Mouse (Mus musculus) hindbrain, embryonic 11.5 days (tissue): ENCODE data around the gene Ttll5. TPM values are rescaled to one million over a fixed set of nuclear protein-coding genes. Genes with fewer than 3 reads are reported as not detected.

Experiments used
- ATAC-seq: fragments of 200-750 bp; cut with Nextera tagmentation; 2 replicates; pipeline ENCODE4 v1.8.0; 2017; ENCODE audit warnings: mild to moderate bottlenecking, moderate TSS enrichment, moderate library complexity; ENCODE audit not compliant: low FRiP score
- DNase-seq: peaks from one replicate; pipeline ENCODE4 v3.0.0-alpha.2; 2015; ENCODE audit warnings: low spot score
- H3K27ac ChIP-seq: fragments of 300-500 bp; sonication (generic); 2 replicates; pipeline ENCODE4 v1.5.1; 2014; ENCODE audit warnings: mild to moderate bottlenecking, low read depth, low read length
- H3K27me3 ChIP-seq: fragments of 300-500 bp; sonication (generic); 2 replicates; pipeline ENCODE4 v1.6.1; 2014; ENCODE audit warnings: mild to moderate bottlenecking, low read length, moderate library complexity, mixed read lengths; ENCODE audit not compliant: control insufficient read depth, insufficient read depth
- H3K36me3 ChIP-seq: fragments of 300-500 bp; sonication (generic); 2 replicates; pipeline ENCODE4 v1.6.1; 2014; ENCODE audit warnings: mild to moderate bottlenecking, low read length, moderate library complexity, mixed read lengths; ENCODE audit not compliant: control insufficient read depth, insufficient read depth
- H3K4me1 ChIP-seq: fragments of 300-500 bp; sonication (generic); replicated peaks from 2 replicates; pipeline ENCODE4 v1.6.1; 2014; ENCODE audit warnings: low read length, mixed read lengths; ENCODE audit not compliant: control insufficient read depth, insufficient read depth
- H3K4me2 ChIP-seq: fragments of 300-500 bp; sonication (generic); replicated peaks from 2 replicates; pipeline ENCODE4 v1.6.1; 2014; ENCODE audit warnings: mild to moderate bottlenecking, low read depth, low read length
- H3K4me3 ChIP-seq: fragments of 300-500 bp; sonication (generic); 2 replicates; pipeline ENCODE4 v1.5.1; 2014; ENCODE audit warnings: low read depth, low read length
- H3K9ac ChIP-seq: fragments of 300-500 bp; sonication (generic); 2 replicates; pipeline ENCODE4 v1.6.1; 2014; ENCODE audit warnings: low read depth, low read length
- H3K9me3 ChIP-seq: fragments of 300-500 bp; sonication (generic); 2 replicates; pipeline ENCODE4 v1.6.1; 2016; ENCODE audit warnings: low read length; ENCODE audit not compliant: control insufficient read depth
- WGBS: fragments of 180-500 bp; shearing (Covaris S2); extraction: QIAGEN DNeasy Blood & Tissue Kit; methylation state at CpG from one replicate; pipeline ENCODE4 v1.1.7; 2014; 5-methylcytosine and 5-hydroxymethylcytosine counted together
- polyA plus RNA-seq: library from polyadenylated mRNA; unstranded; fragments of >200 nt; fragmentation: Nextera tagmentation; extraction: Ambion mirVana; gene quantifications from 2 replicates; pipeline ENCODE4 v1.2.1, GENCODE M21; 2014

The Ttll5 gene
- polyA plus RNA-seq, 1 experiment from 2014 or later: 25.6 TPM

- H3K9ac ChIP-seq: no peak overlapping the region
- H3K4me3 ChIP-seq: no peak overlapping the region
- 73% methylated on average over 3 of the region's 3 CpGs for WGBS
- ATAC-seq: no peak
- no peak for DNase-seq
- no peak overlapping the region for H3K4me2 ChIP-seq
- H3K27ac ChIP-seq: no peak overlapping the region
- H3K4me1 ChIP-seq: no peaks in the 10 kb centered on the region
- H3K36me3 ChIP-seq: no peaks in the 10 kb centered on the region
- no peaks in the 10 kb centered on the region for H3K27me3 ChIP-seq
- H3K9me3 ChIP-seq: no peaks in the 10 kb centered on the region
Measured at GRCm38 (mm10) chr12:86007377-86007776, 182.9 kb downstream of the Ttll5 start.

GRCm38 (mm10) chr12:86010656-86011055 is 186.2 kb downstream of the Ttll5 start:
- Histone ChIP-seq H3K4me1 (no peaks in the 10 kb centered on the region), H3K27me3 (no peaks in the 10 kb centered on the region), H3K9ac (no peak overlapping the region), H3K9me3 (no peaks in the 10 kb centered on the region), H3K36me3 (no peaks in the 10 kb centered on the region), H3K27ac (no peak overlapping the region), H3K4me2 (no peak overlapping the region), H3K4me3 (no peak overlapping the region)
- DNase-seq (no peak), ATAC-seq (no peak)
- 92% methylated on average over 5 of the region's 5 CpGs for WGBS

- Histone ChIP-seq H3K4me2 (no peak overlapping the region), H3K4me3 (no peak overlapping the region), H3K36me3 (no peaks in the 10 kb centered on the region), H3K4me1 (no peaks in the 10 kb centered on the region), H3K9ac (no peak overlapping the region), H3K27ac (no peak overlapping the region), H3K9me3 (no peaks in the 10 kb centered on the region), H3K27me3 (no peaks in the 10 kb centered on the region)
- no peak for ATAC-seq
- 89% methylated on average over 2 of the region's 2 CpGs for WGBS
- DNase-seq: no peak
Measured at GRCm38 (mm10) chr12:86012195-86012594, 187.7 kb downstream of the Ttll5 start.

- no peak for DNase-seq
- Histone ChIP-seq H3K36me3 (no peaks in the 10 kb centered on the region), H3K27me3 (no peaks in the 10 kb centered on the region), H3K4me1 (no peaks in the 10 kb centered on the region), H3K27ac (no peak overlapping the region), H3K9ac (no peak overlapping the region), H3K4me2 (no peak overlapping the region), H3K4me3 (no peak overlapping the region), H3K9me3 (no peaks in the 10 kb centered on the region)
- WGBS: 88% methylated on average over 2 of the region's 2 CpGs
- no peak for ATAC-seq
Measured at GRCm38 (mm10) chr12:86014174-86014573, 189.7 kb downstream of the Ttll5 start.

- Histone ChIP-seq H3K36me3 (no peaks in the 10 kb centered on the region), H3K27me3 (no peaks in the 10 kb centered on the region), H3K4me2 (no peak overlapping the region), H3K9ac (no peak overlapping the region), H3K9me3 (no peaks in the 10 kb centered on the region), H3K27ac (no peak overlapping the region), H3K4me1 (no peaks in the 10 kb centered on the region), H3K4me3 (no peak overlapping the region)
- 91% methylated on average over 3 of the region's 3 CpGs for WGBS
- no peak for ATAC-seq
- DNase-seq: no peak
Measured at GRCm38 (mm10) chr12:86014621-86015020, 190.2 kb downstream of the Ttll5 start.

- no peak for ATAC-seq
Measured at GRCm38 (mm10) chr12:86015114-86015513, 190.7 kb downstream of the Ttll5 start.

GRCm38 (mm10) chr12:86017360-86017759 is 192.9 kb downstream of the Ttll5 start:
- Histone ChIP-seq H3K36me3 (no peaks in the 10 kb centered on the region), H3K4me1 (no peaks in the 10 kb centered on the region), H3K9ac (no peak overlapping the region), H3K9me3 (no peaks in the 10 kb centered on the region), H3K27ac (no peak overlapping the region), H3K27me3 (no peaks in the 10 kb centered on the region), H3K4me2 (no peak overlapping the region), H3K4me3 (no peak overlapping the region)
- DNase-seq (no peak), ATAC-seq (no peak)
- WGBS: 75% methylated on average over 5 of the region's 5 CpGs

More at GRCm38 (mm10) chr12:86015114-86015513, 190.7 kb downstream of the Ttll5 start:
- Histone ChIP-seq H3K4me3 (no peak overlapping the region), H3K36me3 (no peaks in the 10 kb centered on the region), H3K27ac (no peak overlapping the region), H3K4me1 (no peaks in the 10 kb centered on the region), H3K27me3 (no peaks in the 10 kb centered on the region), H3K9me3 (no peaks in the 10 kb centered on the region), H3K9ac (no peak overlapping the region), H3K4me2 (no peak overlapping the region)
- no peak for DNase-seq
- 81% methylated on average over 2 of the region's 2 CpGs for WGBS

GRCm38 (mm10) chr12:86021583-86021982 is 197.1 kb downstream of the Ttll5 start:
- Histone ChIP-seq H3K27me3 (no peaks in the 10 kb centered on the region), H3K4me2 (no peak overlapping the region), H3K9ac (no peak overlapping the region), H3K27ac (no peak overlapping the region), H3K9me3 (no peaks in the 10 kb centered on the region), H3K4me1 (no peaks in the 10 kb centered on the region), H3K36me3 (no peaks in the 10 kb centered on the region), H3K4me3 (no peak overlapping the region)
- no peak for ATAC-seq
- DNase-seq: no peak
- 87% methylated on average over 6 of the region's 6 CpGs for WGBS

- H3K27ac ChIP-seq: no peak overlapping the region
- no peak overlapping the region for H3K4me3 ChIP-seq
- DNase-seq: no peak
- no peaks in the 10 kb centered on the region for H3K36me3 ChIP-seq
- H3K9me3 ChIP-seq: no peaks in the 10 kb centered on the region
- no peaks in the 10 kb centered on the region for H3K4me1 ChIP-seq
- no peak for ATAC-seq
- H3K9ac ChIP-seq: no peak overlapping the region
- 79% methylated on average over 9 of the region's 9 CpGs for WGBS
- H3K4me2 ChIP-seq: no peak overlapping the region
- no peaks in the 10 kb centered on the region for H3K27me3 ChIP-seq
Measured at GRCm38 (mm10) chr12:86022282-86022984, 198.0 kb downstream of the Ttll5 start.
